Mouse (Mus musculus): Measurements from ENCODE around the gene Nap1l5.

DNA sequence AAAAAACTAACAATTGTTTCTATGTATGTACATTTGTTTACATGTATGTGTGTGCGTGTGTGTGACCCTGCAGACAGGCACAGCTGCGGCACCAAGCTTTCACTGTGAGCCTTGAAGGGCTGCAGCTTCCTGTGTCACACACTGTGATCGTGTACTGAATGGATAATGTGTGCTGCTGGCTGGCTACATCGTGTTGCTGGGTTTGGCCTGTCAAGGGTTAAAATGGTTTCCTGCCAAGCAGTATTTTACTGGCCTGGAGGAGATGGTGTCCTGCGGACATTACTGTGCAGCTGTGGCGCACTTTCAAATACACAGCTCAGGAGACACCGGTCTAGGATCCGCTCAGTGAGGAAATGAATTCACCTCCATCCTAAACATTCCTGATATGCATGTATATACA, 3.7 kb downstream of the Nap1l5 start:
- no peak for TF ChIP-seq TAL1 (IDR thresholded peaks at IDR 0.05; ENCODE audit: low read length)
- TF ChIP-seq GATA1 (IDR thresholded peaks at IDR 0.05; ENCODE audit: low read length), result no peak

All from erythroblast, embryonic 14.5 days (primary cell).